Mouse (Mus musculus): Measurements from ENCODE around the gene Ppm1g.
"Not testable (repeated sequence)": the region's sequence is repeated elsewhere in the genome, so short reads cannot be mapped to it uniquely, and the experiment has no call there.

Gene Ppm1g

GRCm38 (mm10) chr5:31219070-31219469 is 1.4 kb downstream of the Ppm1g start:
- DNase-seq (ENCODE audit: low read depth), result no peak

- DNase-seq (ENCODE audit: low read depth), result no peak
Measured at GRCm38 (mm10) chr5:31218294-31218693, 2.2 kb downstream of the Ppm1g start.

- DNase-seq (ENCODE audit: low read depth), result not testable (repeated sequence)
Measured at GRCm38 (mm10) chr5:31216554-31216953, 3.9 kb downstream of the Ppm1g start.

- no peak for DNase-seq (ENCODE audit: low read depth)
Measured at GRCm38 (mm10) chr5:31204421-31204820, 16.1 kb downstream of the Ppm1g start.

- DNase-seq (ENCODE audit: low read depth), result no peak
Measured at GRCm38 (mm10) chr5:31203866-31204265, 16.6 kb downstream of the Ppm1g start.

GRCm38 (mm10) chr5:31202933-31203332 is 17.6 kb downstream of the Ppm1g start:
- DNase-seq (ENCODE audit: low read depth), result no peak

GRCm38 (mm10) chr5:31201742-31202590 is 18.5 kb downstream of the Ppm1g start, which contains the start of gene Zfp513:
TSS of gene Zfp513 (minus strand) at chr5:31202303.
- DNase-seq (ENCODE audit: low read depth), result peak; percentile 99

GRCm38 (mm10) chr5:31201042-31201741 is 19.3 kb downstream of the Ppm1g start:
- DNase-seq (ENCODE audit: low read depth), result no peak

GRCm38 (mm10) chr5:31200327-31200768 is 20.1 kb downstream of the Ppm1g start:
- DNase-seq (ENCODE audit: low read depth), result no peak

GRCm38 (mm10) chr5:31199893-31200292 is 20.6 kb downstream of the Ppm1g start:
- DNase-seq (ENCODE audit: low read depth), result no peak

- DNase-seq (ENCODE audit: low read depth), result no peak
Measured at GRCm38 (mm10) chr5:31199321-31199892, 21.1 kb downstream of the Ppm1g start.

GRCm38 (mm10) chr5:31198616-31199320 is 21.7 kb downstream of the Ppm1g start:
- DNase-seq (ENCODE audit: low read depth), result no peak

- DNase-seq (ENCODE audit: low read depth), result no peak
Measured at GRCm38 (mm10) chr5:31198170-31198569, 22.3 kb downstream of the Ppm1g start.

GRCm38 (mm10) chr5:31197072-31197471 is 23.4 kb downstream of the Ppm1g start:
- no peak for DNase-seq (ENCODE audit: low read depth)

- DNase-seq (ENCODE audit: low read depth), result no peak
Measured at GRCm38 (mm10) chr5:31196207-31196606, 24.3 kb downstream of the Ppm1g start.

- no peak for DNase-seq (ENCODE audit: low read depth)
Measured at GRCm38 (mm10) chr5:31195671-31196070, 24.8 kb downstream of the Ppm1g start.

GRCm38 (mm10) chr5:31194486-31195485 is 25.7 kb downstream of the Ppm1g start:
- no peak for DNase-seq (ENCODE audit: low read depth)

GRCm38 (mm10) chr5:31193631-31194281 is 26.7 kb downstream of the Ppm1g start:
- DNase-seq (ENCODE audit: low read depth), result no peak

GRCm38 (mm10) chr5:31192939-31193630 is 27.4 kb downstream of the Ppm1g start, which contains the start of the genes Snx17 and Eif2b4:
TSS of gene Snx17 (plus strand) at chr5:31193227.
TSS of gene Eif2b4 (minus strand) at chr5:31193430.
- peak; percentile 97 for DNase-seq (ENCODE audit: low read depth)

All from fibroblast of lung, adult 2 months (primary cell).